Mouse (Mus musculus) mature B cell (primary cell): ENCODE data around the gene Asb16.

ENCODE experiments used
- in situ Hi-C: fragments of 300-500 bp; cut with MboI; formaldehyde crosslinking; loops from 2 replicates; pipeline ENCODE4 v1.14.3; 2019

The Asb16 gene

GRCm38 (mm10) chr11:102285095-102285834 lies 16.7 kb downstream of the Asb16 start:
- in situ Hi-C loops: loop anchor here (25.0 kb wide), 1 partner anchor 848 kb away; the partner anchor contains the start of genes Ifi35, Ptges3l, Rpl27 and Rundc1

DNA sequence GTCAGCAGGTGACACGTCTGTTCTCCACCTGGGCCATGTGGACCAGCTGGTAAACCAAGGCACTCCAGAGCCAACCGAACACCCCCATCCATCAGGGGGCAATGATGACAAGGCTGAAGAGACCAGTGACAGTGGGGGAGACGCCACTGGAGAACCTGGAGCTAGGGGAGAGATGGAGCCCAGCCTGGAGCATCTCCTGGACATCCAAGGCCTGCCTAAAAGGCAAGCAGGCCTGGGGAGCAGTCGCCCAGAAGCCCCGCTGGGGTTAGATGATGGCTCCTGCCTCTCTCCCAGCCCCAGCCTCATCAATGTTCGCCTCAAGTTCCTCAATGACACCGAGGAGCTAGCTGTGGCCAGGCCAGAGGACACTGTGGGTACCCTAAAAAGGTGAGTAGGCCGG lies 18.9 kb downstream of the Asb16 start:
- in situ Hi-C loops: loop anchor here (25.0 kb wide), 1 partner anchor 850 kb away; the partner anchor contains the start of genes Ifi35, Ptges3l, Rpl27 and Rundc1

GRCm38 (mm10) chr11:102288027-102288804 lies 19.7 kb downstream of the Asb16 start:
- in situ Hi-C loops: loop anchor here (25.0 kb wide), 1 partner anchor 851 kb away; the partner anchor contains the start of genes Ifi35, Ptges3l, Rpl27 and Rundc1

GRCm38 (mm10) chr11:102288913-102289312 lies 20.4 kb downstream of the Asb16 start:
- in situ Hi-C loops: loop anchor here (25.0 kb wide), 1 partner anchor 852 kb away; the partner anchor contains the start of genes Ifi35, Ptges3l, Rpl27 and Rundc1

- in situ Hi-C loops: loop anchor here (25.0 kb wide), 1 partner anchor 852 kb away; the partner anchor contains the start of genes Ifi35, Ptges3l, Rpl27 and Rundc1
Observed at GRCm38 (mm10) chr11:102289511-102290100, 21.1 kb downstream of the Asb16 start.

DNA sequence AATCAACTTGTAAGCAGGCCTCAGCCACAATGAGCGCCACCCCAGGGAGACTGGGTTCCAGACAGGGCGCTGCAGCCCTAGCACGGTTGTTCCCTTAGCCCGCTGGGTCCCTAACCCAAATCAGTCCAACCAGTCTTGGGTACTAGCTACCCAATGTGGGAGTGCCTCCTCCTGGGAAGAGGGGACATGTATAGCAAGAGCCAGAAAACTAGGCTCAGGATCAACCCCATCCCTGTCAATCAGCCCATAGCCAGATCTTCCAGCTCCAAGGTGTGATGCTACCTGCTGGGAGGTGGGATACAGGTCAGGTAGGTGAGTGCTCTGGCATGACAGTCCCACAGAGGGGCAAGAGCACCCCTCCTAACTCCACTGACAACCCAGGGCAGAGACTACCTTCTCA lies 21.6 kb downstream of the Asb16 start:
- in situ Hi-C loops: loop anchor here (25.0 kb wide), 1 partner anchor 853 kb away; the partner anchor contains the start of genes Ifi35, Ptges3l, Rpl27 and Rundc1

DNA sequence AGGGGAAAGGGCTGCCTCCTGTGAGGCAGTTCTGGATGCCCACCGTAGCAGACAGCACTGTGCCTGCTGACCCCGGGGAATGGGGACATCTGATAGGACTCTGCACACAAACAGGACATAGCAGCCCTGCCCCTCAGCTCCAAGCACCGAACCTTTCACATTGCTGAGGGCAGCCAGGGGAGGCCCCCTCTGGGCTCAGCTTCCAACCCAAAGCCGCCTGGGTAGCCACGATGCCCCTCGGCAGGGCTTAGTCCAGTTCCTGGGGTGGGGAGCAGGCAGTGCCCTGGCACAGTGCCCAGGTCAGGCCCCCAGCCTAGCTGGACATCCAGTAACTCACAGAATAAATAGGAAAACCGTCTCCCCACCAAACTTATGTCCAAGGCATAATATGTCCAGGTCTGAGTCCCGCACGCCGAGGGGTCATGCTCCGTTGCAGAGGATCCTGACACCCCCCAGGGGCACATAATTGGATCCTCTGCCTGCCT lies 22.6 kb downstream of the Asb16 start:
- in situ Hi-C loops: loop anchor here (25.0 kb wide), 1 partner anchor 854 kb away; the partner anchor contains the start of genes Ifi35, Ptges3l, Rpl27 and Rundc1

GRCm38 (mm10) chr11:102293971-102294370 lies 25.4 kb downstream of the Asb16 start:
- in situ Hi-C loops: loop anchor here (25.0 kb wide), 1 partner anchor 857 kb away; the partner anchor contains the start of genes Ifi35, Ptges3l, Rpl27 and Rundc1

- in situ Hi-C loops: loop anchor here (25.0 kb wide), 1 partner anchor 857 kb away; the partner anchor contains the start of genes Ifi35, Ptges3l, Rpl27 and Rundc1
Observed at GRCm38 (mm10) chr11:102294416-102294815, 25.9 kb downstream of the Asb16 start.

DNA sequence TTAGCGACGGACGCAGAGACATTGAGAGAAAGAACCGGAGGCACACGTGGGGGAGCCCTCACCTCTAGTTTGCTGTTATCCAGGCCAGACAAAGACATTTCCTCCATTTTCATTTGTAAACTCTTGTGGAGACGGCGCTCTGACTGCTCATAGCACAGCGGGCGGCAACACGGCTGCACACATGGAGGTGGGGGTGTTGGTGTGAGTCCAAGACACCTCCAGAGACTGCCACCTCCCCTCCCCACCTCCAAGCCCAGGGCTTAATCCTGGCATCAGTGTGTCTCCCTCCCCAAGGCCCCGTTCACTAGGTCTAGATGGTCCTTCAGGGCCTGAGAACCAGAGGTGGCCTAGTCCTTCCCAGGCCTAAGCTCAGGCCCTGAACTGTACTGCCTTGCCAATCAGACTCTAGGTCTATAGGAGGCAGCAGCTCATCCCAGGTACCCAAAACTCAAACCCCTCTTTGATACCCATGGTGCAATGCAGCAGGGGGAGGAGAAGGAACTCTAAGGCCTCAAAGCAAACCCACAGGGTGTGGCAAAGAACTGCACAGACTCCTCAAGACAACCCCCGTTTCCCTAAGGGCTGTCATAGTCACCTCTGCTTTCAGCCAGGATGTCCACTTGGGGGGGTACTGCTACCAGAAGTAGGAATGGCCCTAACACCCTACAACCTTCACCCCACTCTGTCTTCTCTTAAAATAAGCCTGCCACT lies 26.5 kb downstream of the Asb16 start:
- in situ Hi-C loops: loop anchor here (25.0 kb wide), 1 partner anchor 858 kb away; the partner anchor contains the start of genes Ifi35, Ptges3l, Rpl27 and Rundc1

DNA sequence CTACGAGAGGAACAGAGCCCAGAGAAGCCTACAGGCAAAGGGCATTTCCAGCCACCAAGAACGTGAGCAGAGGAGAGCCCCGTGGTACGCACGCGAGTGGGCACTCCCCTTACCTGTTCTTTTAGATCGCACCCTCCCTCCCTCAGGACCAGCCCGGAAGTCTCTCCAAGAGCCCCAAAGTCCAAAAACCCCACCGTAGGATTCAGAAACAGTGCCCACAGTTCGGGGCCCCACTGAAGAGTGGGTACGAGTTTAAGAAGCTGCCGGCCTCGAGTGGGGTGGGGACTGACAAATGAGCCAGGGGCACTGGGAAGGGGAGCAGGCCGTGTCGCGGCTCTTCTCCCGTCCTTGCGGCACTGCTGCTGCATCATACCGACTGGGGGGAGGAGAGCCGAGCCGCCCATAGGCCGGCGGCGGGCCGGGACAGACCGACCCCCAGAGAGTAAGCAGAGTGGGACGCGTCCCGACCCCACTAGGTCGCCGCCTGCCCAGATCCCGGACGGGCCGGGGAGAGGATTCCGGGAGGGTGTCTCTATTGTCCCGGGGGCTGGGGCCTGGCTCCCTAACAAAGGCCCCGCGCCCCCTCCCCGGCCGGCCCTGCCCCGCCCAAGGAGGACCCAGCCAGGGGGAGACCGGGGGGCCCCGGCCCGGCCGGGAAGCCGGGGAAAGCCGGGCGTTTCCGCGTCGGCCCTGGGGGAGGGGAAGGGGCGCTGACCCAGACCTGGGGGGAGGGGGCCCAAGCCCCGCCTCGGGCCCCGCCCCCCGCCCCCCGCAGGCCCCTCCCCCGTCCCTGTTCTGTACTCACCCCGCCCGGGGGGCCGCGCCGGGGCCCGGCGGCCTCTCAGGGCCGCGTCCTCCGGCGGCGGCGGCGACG lies 27.3 kb downstream of the Asb16 start:
- in situ Hi-C loops: loop anchor here (25.0 kb wide), 1 partner anchor 859 kb away; the partner anchor contains the start of genes Ifi35, Ptges3l, Rpl27 and Rundc1

GRCm38 (mm10) chr11:102296491-102297472 lies 28.2 kb downstream of the Asb16 start, which contains the start of gene Atxn7l3:
Gene Atxn7l3, minus strand, starts transcription at chr11:102296631.
- in situ Hi-C loops: loop anchor here (25.0 kb wide), 1 partner anchor 859 kb away; the partner anchor contains the start of genes Ifi35, Ptges3l, Rpl27 and Rundc1

DNA sequence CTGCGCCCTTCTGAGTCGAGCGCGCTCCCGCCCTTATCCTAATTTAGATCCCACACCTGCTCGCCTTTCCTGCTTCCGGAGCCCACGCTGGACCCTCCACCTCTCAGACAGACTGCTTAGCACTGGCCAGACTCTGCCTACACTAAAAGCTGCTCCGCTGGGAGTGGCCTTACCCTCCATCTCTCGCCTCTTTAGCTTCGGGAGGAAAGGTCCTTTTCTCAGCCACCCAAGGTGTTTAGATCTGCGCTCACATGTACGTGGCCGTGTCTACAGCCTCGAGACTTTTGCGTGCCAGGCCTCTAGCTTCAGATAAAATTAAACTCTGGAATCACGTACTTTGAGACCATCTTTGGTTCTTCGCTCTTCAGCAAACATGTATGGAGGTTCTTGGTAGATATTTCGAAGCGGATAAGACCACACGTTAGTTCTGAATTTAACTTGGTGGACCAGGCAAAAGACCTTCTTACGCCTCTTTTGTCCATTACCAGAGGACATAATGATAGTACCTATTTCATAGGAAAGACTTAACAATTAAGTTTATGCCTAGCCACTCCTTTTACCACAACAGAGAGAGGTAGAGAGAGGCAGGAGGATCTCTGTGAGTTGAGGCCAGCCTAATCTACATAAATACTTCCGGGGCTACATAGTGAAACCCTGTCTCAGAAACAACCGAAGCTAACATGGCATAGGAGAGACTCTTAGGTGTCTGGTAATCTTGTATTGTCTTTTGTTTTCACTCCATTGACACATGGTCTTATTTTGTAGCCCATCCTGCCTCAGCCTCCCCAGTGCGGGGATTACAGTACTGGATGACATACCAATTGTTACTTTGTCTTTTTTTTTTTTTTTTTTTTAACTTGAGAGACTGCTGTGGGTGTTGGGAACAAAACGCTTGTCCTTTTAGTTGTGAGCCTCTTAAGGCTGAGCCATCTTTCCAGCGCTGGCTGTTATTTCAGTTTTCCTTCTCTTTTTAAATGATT lies 29.3 kb downstream of the Asb16 start:
- in situ Hi-C loops: loop anchor here (25.0 kb wide), 1 partner anchor 861 kb away; the partner anchor contains the start of genes Ifi35, Ptges3l, Rpl27 and Rundc1

DNA sequence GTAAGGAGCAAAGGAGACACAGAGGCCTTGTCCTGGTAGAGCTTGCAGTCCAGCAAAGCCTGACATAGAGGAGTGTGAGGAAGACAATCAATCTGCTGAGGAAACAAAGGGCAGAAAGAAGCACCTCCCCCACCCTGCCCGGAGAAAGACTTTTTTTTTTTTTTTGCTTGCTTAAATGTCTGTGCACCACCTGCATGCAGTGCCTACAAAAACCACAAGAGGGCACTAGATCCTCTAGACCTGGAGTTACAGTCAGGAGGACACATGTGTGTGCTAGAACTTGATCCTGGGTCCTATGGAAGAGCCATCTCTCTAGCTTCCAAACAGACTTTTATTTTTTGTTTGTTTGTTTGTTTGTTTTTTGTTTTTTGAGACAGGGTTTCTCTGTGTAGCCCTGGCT lies 31.3 kb downstream of the Asb16 start:
- in situ Hi-C loops: loop anchor here (5.0 to 25.0 kb wide), 2 partner anchors 132 to 863 kb away; partner anchors contain the start of genes Grn, Ifi35, Ptges3l and Rpl27

DNA sequence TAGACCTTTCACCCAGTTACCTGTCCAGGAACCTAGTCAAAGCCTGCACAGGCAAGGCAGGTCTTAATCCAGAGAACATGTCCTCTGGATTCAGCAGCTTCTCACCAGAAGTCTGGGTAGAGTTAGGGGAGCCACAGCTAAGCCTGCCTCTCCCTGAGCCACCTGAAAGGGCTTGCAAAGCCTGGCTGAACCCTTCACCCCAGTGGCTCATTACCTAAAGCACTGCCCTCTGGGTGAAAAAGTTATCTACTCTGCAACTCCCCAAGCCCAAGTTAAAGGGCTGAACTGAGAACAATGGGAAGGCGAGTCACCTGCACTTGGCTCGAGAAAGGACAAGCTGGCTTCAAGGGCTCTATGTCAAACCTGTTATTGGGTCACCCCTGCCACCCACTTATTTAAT lies 35.6 kb downstream of the Asb16 start:
- in situ Hi-C loops: loop anchor here (5.0 kb wide), 1 partner anchor 128 kb away; the partner anchor contains the start of gene Grn

DNA sequence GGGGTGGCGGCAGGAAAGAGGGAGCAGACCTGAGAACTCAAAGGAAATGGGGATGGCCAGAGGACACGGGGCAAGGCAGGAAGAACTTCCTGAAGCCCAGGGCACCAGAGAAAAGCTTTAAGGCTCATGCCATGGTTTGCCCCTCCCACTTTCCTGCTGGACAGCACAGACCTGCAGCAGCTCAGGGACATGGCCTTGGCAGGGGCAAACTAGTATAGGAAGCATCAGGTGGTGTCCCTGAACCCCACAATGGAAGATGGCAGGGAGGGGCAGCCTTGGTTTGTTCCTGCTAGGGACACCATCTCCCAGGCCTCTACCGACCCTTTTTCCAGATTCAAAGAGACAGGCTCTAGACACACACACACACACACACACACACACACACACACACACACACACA lies 36.8 kb downstream of the Asb16 start:
- in situ Hi-C loops: no loop called here

GRCm38 (mm10) chr11:102308104-102308503 lies 39.6 kb downstream of the Asb16 start:
- in situ Hi-C loops: no loop called here
